Mouse (Mus musculus) granulocyte monocyte progenitor cell, adult 5-6 weeks (primary cell): Measurements from ENCODE around the gene Itprid2. TPM values are rescaled to one million over a fixed set of nuclear protein-coding genes. Genes with fewer than 3 reads are reported as not detected.

Source experiments
- ATAC-seq: replicated peaks from 2 replicates; pipeline ENCODE4 v1.8.0; 2016; ENCODE audit warnings: mild to moderate bottlenecking, moderate TSS enrichment, inconsistent platforms; ENCODE audit not compliant: poor library complexity, severe bottlenecking
- total RNA-seq, 2 experiments: library from RNA; stranded (forward) in 1 of 2; stranded (reverse) in 1 of 2; fragments of 200-712, 200-1000 nt in 1 of 2; fragments of >200 nt in 1 of 2; fragmentation: Nextera tagmentation in 1 of 2; gene quantifications; 2 replicates each; pipeline ENCODE4 v1.2.3; 2014 to 2017

Itprid2 gene
- total RNA-seq, 2 experiments from 2014 or later = 14.7 to 21.9 TPM

DNA sequence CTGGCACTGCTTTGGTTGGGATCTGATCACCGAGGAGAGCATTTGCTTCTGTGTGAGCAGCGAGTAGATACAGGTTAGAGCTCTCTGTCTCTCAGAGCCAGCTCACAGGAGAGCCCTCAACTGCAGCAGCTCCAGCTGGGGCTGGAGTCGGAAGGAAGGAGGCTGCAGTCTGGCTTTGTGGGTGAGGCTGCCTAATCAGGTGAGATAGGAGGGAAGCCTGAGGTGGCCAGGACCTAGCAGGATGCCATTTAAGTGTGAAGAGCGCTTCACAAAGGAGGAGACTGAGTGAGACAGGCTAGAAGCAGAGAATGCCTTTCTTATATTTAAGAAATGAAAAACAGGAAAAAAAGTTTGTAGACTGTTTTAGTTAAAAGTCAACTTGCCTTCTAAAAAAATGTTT is 11.9 kb downstream of the Itprid2 start:
- ATAC-seq = no peak

DNA sequence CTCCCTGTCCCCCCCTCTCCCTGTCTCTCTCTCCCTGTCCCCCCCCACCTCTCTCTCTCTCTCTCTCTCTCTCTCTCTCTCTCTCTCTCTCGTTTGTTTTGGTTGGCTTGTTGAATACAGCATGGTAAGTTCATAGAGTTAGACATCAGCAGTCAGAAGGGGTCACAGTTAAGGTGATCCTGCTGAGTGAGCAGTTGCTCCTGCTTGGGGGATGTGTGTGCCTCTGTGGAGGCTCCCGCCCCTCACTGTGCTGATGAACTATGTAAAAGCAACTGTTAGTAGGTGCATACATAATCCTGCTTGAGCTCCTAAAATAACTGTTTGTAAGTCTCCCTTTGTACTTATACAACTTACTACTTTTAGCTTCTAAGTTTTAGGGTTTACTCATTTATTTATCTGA is 12.6 kb downstream of the Itprid2 start:
- ATAC-seq = no peak

DNA sequence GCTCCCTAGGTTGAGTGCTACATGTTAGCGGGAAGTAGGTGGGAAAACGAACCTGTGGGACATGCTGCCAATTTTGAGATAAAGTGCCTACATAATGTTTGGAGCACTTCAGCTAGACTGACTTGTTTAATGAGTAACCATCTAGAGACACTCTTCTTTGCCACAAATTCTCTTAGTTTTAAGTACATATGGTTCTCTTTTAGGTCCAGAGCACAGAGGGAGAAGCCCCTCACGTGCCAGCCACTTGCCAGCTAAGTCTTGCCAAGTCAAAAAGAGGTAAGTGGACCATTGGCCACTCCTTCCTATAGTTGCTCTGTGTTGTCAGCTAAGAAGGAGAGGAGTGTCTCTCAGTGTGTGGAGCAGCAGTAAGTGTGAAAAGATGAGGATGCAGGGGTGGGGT is 16.0 kb downstream of the Itprid2 start:
- no peak for ATAC-seq

DNA sequence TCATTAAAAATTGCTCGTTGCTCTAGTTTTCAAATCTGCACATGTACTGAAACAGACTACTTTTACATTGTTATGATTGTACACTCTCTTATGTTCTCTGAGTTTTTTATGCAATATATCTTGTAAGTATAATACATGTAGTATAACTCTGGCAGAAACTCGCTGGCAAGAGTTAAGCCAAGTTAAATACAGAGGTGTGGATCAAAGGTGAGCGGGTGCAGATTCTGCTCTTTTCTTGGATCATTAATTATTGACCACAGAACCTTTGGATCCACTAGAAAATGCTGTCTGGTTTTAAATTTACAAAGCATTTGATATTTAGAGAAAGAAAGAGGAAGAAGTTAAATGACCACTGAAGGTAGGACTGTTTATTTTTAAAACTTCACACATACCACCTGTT is 16.5 kb downstream of the Itprid2 start:
- ATAC-seq = no peak

DNA sequence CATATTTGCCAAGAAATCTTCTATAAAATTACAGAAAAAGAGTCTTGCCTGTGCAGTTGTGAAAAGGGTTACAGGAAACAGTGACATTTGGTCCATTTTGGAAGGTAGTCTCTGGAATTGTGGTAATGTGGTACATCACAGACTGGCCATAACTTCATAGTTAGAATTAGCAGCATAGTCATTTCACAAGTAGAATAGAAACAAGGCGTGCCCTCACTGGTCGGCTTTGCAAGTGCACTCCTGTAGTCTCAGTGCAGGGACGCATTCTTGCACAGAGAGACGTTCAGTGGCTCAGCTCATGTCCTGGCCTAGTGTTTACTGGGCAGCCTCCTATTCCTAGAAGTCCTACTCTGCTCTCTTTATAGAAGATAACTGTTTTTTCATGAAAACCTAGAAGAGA is 17.4 kb downstream of the Itprid2 start:
- ATAC-seq = no peak

DNA sequence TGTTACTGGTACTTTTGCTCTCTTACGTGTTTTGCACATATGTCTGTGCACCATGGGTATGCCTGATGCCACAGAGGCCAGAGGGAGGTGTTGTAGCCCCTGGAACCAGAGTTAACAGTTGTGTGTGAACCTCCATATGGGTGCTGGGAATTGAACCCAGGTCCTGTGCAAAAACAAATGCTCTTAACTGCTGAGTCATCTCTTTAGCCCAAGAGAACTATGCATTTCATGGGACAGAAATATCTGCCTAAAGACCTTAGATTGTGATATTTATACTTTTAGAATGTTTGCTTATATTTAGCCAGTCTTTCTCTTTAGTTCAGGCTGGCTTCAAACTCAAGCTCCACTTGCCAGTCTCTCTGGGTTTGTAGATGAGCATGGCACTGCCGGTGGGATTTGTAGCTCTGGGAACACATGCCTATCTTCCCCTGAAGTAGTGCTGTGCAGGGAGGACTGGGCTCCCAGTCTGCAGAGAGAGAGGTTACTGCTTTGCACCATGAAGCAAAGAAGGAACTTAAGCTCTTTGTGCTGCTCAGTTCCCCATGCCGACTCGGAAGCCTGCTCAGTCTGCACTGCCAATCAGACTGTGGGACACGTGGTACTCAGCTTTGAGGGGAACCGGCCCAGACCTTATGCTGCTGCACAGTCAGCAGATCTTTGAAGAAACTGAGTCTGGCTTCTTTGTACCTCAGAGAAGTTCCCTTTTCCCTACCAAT is 18.1 kb downstream of the Itprid2 start:
- ATAC-seq = peak; percentile 86

DNA sequence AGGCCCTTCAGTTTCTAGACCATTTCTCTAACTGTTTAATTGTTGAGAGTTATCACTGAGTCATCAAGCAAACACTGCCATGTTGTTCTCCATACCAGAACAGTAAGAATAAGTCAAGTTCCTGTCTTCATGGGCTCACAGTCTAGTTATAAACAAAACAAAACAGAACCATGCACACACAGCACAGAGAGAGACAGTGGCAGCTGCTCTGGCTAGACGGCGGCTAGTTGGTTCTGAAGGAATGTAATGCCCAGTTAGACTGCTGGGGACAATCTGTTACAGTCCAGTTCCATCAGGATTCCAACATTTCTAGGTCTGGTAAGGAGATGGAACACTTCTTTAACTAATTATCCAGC is 18.6 kb downstream of the Itprid2 start:
- no peak; the same call in 1 of the 2 replicates for ATAC-seq

DNA sequence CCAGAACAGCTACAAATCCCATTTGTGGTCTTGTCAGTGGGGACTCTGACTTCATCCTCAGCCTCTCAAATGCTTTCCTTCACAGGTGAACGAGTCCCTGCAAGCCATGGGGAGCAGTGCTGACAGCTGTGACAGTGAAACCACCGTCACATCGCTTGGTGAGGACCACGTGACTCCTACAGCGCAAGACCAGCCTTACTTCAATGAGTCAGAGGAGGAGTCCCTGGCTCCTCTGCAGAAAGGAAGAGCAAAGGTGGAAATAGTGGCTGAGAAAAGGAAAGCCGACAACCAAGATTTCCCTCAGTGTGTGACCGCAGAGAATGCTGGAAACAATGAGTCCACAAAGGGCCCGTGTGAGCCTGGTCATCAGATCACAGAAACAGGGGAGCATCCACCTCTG is 21.9 kb downstream of the Itprid2 start:
- ATAC-seq = no peak

DNA sequence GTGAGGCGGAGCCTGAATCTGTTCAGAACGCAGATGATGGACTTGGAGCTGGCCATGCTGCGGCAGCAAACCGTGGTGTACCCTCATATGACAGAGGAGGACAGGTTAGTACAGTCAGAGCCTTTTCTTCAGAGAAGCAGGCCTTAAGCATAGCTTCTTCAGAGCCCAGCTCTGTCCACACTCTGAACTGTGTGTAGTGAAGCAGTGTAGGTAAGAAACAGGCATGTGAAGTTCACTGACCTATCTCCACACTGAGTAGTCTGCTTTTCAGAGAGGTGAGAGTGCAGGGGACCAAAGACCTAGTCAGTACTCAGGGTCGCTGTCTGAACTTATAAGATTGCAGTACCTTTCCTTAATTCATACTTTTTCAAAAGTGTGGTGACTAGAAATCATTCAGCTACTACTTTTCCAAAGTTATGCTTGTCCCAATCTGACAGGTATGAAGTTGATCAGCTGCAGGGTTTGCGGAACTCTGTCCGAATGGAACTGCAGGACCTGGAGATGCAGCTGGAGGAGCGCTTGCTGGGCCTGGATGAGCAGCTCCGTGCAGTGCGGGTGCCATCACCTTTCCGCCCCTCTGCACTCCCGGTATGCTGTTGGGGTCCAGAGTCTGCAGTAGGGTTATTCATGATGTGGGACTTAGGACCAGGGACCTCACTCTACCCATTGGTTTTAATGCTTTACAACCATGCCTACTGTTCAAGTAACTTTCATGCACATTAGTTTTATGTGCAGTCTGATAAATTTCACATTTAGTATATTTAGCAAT is 25.4 kb downstream of the Itprid2 start:
- no peak for ATAC-seq

DNA sequence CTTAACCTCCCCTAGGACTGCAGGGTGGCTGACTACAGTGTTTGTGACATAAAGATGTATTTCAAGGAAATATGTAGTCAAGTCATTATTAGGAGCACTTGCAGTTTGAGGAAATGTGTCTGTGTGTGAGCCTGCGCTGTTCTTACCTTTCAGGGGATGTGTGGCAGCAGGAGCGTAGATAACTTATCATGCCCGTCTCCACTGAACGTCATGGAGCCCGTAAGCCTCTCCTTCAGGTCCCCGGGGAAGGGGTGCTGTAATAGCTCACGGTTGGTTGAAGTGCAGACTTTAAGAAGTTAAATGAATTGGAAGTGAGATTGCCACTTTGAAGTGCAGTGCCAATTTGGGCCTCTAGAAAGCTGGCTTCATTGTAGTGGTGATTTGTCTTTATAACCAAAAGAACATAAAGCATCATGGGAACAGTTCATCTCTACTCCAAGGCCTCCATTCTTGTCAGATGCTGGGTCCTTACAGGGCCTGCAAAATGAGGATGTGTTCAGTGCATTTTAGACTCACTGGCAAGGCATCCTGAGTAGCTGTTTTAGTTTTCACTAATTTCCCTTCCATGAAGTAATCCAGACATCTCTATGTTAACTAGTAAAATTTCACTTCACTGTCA is 26.4 kb downstream of the Itprid2 start:
- ATAC-seq = no peak

DNA sequence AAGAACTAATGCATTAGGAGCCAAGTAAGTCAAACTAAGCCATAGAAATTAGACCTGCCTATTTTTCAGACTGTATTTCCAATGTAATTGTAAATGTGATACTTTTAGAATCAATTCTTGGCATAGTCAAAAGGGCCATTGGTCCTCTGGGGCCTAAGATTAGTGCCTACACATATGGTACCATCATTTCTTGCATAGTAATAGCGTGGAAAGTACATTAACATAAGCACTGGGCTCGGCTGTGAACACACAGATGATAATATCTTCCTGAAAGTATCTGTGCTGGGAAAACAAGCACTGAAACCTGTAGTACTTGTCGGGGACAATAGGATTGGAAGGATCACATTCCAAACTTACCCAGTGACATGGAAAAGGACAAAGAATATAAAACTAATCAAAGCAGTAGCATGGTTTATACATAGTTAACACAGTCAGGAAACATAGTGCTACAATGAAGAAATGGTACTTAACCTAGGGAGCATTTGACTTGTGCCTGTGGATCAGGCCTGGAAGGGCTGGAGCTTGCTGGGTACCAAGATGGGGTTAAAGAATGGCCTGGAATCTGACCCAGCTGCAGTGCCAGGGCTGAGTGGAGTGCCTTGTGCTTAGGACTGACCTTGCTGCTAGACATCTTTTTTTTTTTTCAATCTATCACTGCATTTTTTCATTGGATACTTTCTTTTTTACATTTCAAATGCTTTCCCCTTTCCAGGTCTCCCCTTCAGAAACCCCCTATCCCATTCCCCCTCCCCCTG is 29.6 kb downstream of the Itprid2 start:
- no peak for ATAC-seq

DNA sequence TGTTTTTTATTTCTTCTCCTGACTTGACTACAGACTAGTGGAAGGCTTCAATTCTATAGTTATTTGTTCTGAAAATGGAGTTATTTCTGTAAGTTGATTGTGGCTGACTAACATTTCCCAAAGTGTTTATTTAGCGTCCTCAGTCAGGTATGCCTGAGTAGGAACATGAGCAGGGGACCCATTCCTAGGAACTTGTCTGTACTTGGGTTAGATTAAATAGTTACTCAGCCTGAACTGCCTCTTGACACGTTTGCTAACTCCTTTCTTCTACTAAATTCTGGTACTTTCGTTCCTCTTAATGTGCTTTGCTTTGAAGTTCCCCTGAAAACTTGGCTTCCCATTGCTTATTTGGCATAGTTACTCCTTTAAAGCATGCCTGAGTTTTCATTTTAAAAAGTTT is 30.3 kb downstream of the Itprid2 start:
- no peak for ATAC-seq

DNA sequence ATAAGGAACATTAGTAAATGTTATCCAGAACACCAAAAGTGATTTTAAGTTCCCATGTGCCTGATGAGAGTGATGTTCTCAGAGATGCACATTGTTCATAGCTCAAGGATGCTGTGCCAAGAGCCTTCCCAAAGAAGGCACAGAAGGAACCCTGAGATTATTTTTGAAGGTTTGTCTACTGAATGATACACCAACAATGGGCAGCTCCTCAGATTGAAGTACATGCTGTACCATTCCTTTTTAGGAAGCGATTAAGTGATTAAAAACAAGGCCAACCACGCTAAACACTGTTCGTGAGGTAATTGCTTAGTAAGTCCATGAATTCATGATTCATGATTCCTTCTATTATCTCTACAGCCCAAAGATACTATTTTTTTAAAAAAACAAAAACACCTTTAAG is 40.1 kb downstream of the Itprid2 start:
- ATAC-seq = no peak

DNA sequence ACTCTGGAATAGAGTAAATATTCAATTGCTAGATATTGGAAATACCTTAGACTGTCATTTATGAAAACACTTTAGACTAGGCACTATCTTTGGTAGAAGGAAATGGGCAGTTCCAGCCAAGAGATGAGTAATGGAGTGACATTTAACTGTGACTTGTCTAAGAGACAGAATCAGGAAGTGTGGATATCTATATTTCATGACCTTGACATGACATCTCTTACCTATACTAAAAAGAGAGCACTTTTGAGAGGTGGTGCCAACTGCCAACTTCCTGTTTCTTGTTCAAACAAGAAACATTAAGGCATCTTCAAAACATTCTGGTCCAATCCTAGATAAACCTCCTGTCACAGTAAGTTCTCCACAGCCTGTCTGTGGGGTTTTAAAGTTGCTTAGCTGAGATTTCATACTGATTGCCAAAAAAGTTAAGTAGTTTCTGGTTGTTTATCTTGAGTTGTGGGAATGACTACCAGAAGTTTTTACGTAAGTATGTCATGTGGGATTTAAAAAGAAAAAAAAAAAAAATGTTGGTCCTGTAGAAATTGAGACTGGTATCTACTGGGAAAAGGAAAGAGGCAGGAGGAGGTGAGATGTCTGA is 42.6 kb downstream of the Itprid2 start:
- ATAC-seq = peak; percentile 37

DNA sequence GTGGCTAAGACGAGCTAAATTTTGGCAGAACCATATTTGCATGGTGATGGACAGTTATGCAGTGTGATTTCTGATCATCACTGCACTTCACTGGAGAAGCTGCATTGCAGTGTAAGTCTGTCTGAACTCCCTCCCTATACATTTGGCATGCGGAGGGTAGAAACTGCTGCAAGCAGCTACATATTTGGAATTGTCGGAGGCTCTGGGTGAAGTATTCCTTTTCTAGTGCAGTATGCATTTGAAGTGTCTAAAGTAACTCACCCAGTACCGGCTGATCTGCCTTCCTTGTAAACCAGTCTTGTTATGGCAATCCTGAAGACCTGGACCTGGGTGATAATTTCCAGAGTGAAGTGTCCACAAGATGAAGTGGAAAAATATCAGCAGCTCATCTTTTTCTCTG is 46.5 kb downstream of the Itprid2 start:
- ATAC-seq = no peak

DNA sequence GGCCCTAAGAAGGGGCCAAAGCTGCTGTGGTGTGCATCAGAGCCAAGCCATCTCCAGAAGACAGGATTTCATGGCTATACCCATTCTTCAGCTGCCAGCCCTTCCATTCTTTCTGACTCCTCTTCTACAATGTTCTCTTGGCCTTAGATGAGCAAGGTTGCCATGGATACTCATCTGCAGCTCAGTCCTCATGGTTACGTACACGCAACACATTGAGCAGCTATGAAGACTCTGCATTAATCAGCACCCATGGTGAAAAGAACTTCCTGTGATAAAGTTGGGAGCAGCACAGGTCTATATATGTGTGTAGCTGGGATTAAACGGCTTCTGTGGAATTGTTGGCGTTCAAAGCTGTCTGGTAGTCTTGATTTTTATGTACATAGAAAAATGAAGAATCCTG is 48.1 kb downstream of the Itprid2 start:
- ATAC-seq = no peak

DNA sequence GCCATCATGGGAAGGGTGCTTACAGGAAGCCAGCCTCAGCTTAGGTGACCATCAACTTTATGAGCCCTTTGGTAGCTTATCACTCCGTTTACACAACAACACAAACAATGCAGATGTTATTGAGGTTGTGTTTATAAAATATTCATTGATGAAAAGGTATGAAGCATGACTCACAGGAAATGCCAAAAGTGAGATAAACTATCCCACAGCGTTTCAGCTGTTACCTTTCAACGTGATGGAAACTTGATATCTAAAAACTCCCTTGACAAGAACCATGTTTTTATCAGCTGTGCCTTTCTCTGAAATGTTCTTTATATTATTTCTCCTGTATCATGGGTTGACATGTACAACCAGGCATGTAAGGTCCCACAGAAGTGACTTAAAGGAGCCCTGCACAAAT is 55.7 kb downstream of the Itprid2 start:
- no peak for ATAC-seq

DNA sequence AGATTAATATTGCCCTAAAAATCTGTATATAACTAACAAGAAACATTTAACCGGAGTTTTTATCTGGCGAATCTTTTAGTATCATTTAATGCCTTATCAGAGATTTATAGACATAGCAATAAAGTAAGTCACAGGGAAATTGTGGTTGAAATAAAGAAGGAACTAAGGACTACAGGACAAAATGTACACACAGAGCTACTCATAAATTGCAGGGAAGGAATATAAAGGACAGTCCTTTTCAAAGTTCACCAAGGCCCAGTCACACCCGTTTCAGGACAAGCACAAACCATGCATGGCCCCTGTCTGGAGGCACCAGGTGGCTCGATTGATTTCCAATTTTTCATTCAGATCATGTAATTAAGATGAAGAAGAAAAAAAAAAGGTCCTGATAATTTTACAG is 60.0 kb downstream of the Itprid2 start:
- ATAC-seq = no peak

DNA sequence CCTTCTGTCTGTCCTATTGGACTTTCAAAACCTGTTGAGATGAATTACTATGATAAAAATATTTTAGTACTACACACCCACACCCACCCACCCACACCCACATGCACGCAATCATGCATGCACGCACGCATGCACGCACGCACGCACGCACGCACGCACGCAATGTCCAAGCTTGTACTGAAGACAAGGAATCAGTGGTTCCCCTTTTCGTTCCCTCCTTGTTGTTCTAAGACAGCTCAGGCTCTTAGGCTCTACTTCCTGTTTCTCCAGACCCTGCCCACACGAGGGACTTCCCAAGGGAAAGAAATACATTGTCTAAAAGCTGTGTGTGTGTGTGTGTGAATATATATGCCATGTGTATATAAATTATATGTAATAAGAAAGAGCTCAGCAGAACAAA is 60.8 kb downstream of the Itprid2 start:
- peak; percentile 83 for ATAC-seq

DNA sequence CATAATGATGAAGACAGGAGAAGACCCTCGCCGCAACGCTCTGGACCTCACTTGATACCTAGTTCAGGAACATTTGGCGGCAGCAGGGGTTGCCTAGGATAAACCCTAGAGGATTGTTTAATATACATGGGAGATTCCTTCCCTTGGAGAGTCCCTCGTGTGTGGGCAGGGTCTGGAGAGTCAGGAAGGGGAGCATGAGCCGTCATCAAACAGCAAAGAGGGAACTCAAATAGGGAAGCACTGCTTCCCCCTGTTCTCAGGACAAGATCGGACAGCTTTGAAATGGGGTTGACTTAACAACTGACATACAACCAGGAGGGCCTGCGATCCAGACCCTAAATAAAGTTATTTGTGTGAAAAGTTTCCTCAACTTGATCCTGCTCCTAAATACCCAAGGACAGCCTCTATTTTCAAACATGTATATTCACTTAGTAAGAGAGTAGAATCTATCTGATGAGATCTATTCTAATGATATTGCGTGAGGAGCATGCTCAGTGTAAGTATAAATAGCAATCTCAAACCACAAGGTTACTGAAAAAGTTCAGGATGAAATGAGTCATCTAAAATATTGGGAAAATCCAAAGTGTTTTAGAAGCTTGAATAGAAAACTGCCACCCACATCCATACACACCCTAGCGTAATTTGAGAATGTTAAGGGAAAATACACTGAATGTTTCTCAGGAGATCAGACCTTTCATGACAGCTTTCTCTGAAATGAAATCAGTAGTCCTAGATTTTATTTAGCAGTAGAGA is 61.5 kb downstream of the Itprid2 start:
- ATAC-seq = peak; percentile 85
